Mouse (Mus musculus) E14TG2a.4 (cell line): Measurements from ENCODE around the gene Cdc123.

ENCODE experiments used
- CTCF ChIP-seq: conservative IDR thresholded peaks from 2 replicates; pipeline ENCODE4 v1.5.1; 2014; ENCODE audit warnings: low read length
- NANOG ChIP-seq: IDR thresholded peaks from 2 replicates; pipeline ENCODE4 v1.6.1; 2014; ENCODE audit warnings: borderline replicate concordance, low read length, mixed read lengths

GRCm38 (mm10) chr2:5762031-5762430, 82.9 kb downstream of the Cdc123 start:
- TF ChIP-seq CTCF (peak; percentile 43), NANOG (no peak)
